Mouse (Mus musculus) urinary bladder, postnatal 4 days (tissue): ENCODE data around the gene Acly.

Experiments used
- DNase-seq, 2 experiments: peaks; one replicate each; pipeline ENCODE4 v3.0.0; 2021 to 2022; ENCODE audit warnings: low spot score in 2 of 2

Acly gene

GRCm38 (mm10) chr11:100527458-100528374 is at the start of gene Acly:
TSS of gene Acly (minus strand) at chr11:100528000.
- DNase-seq: peak; percentile 98 to 99

- DNase-seq: no peak
Measured at GRCm38 (mm10) chr11:100576256-100576655, 48.5 kb upstream of the Acly start.

- DNase-seq: no peak
Measured at GRCm38 (mm10) chr11:100575484-100575855, 47.7 kb upstream of the Acly start.

GRCm38 (mm10) chr11:100574708-100575483 is 47.1 kb upstream of the Acly start, which contains the start of gene Cnp:
TSS of gene Cnp (plus strand) at chr11:100574904.
- peak; percentile 70 to 79 for DNase-seq

GRCm38 (mm10) chr11:100574188-100574587 is 46.4 kb upstream of the Acly start:
- DNase-seq: no peak

DNA sequence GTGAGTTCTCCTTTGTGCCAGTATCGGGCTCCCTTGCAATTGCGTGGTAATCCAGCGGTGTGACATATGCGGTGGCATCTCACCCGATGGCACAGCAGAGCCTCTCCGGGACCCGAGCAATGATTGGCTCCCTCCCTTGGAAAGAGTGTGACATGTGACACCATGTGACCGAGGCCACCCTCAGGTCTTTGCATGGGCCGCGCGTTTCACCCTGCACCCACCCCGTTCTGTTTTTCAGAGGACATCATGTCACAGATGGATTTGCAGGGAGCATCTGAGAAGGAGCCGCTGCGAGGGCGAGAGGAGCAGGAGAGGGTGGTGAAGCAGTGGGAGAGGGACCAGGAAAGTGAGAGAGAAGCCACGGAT is 43.4 kb upstream of the Acly start:
- no peak for DNase-seq

- peak; percentile 47 to 74 for DNase-seq
Measured at GRCm38 (mm10) chr11:100570430-100571201, 42.8 kb upstream of the Acly start.

DNA sequence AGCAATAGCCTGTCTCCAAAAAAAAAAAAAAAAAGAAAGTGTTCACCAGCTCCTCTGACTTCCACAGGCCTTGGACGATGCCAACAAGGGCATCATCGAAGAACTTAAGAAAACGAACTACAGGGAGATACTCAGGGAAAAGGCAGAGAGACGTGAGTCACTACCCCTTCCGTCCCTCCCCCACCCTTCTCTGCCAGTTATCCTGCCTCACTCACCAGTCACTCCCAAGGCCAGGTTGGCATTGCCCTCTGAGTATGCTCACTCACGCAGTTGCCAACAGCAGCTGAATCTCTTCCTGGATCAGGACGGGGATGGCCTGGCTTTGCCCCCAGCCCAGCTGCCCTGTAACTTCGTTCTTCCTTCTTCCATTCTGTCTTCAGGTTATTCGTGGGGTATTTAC is 42.0 kb upstream of the Acly start:
- DNase-seq: no peak

DNA sequence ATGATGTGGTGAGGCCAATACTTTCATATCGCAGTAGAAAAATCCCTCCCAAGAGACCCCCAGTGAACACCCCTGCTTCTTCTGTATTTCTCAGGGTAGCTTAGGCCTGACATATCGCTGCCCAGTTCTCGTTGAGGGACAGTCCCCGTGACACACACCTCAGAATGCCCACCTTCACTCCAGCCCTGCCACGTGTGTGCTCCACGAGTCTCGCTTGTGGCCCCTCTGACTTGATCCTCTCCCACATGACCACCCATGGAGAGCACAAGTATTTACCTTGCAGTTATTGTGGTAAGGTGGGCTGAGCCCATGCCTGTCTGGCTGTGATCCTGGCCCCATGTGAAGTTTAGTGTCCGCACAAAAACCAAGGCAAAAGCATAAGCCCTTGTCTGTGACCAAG is 40.9 kb upstream of the Acly start:
- no peak for DNase-seq

GRCm38 (mm10) chr11:100567815-100568245 is 40.0 kb upstream of the Acly start:
- DNase-seq: no peak

DNA sequence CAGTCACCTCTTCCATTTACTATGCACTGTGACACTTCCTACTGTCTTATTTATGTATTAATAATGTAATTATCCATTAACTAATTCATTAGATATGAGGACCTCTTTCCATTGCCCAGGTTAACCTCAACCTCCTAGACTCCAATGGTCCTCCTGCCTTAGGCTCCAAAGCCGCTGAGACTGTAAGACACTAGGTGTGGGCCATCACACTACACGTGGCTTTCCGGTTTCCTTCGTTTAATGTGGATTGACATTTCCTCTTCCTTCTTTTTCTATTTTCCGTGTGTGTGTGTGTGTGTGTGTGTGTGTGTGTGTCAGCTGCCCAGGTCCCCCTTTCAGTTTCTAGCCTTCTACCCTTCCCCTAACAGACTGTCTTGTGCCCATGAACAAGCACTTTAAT is 39.4 kb upstream of the Acly start:
- no peak for DNase-seq

DNA sequence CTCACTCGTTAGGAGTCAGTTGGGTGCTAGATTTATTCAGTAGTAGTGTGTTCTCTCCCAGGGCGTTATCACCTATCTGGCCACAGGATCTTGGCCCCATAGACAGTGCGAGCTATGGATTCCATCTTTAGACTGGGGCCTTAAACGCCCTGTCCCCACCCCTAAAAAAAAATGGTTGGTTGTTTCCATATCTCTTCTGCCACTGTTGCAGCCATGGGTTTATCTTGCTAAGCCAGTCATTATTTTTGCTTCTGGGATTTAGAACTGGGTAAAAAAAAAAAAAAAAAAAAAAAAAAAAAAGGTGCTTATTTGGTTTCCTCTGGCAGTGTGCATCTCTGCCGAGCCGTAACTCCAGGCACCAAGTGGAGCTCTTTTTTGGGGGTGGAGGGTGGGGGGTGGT is 36.9 kb upstream of the Acly start:
- DNase-seq: no peak

GRCm38 (mm10) chr11:100564297-100564696 is 36.5 kb upstream of the Acly start:
- DNase-seq: no peak

DNA sequence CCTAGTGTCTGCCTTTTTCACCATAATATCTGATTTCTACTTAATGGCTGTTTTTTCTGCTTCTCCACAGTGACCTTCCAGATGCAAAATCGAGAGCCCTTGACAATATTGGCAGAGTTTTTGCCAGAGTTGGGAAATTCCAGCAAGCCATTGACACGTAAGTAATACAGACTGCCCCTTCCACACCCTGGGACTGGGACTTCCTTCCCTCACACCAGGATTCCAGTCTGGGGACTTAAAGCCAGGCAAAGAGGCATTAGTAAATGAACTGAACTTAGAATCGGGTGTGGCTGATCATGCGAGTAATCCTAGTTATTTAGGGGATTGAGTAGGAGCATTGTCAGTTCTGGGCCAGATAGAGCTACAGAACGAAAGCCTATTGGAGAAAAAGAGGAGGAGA is 33.9 kb upstream of the Acly start:
- DNase-seq: no peak

GRCm38 (mm10) chr11:100559476-100559875 is 31.7 kb upstream of the Acly start:
- DNase-seq: no peak

GRCm38 (mm10) chr11:100557563-100557962 is 29.8 kb upstream of the Acly start:
- no peak for DNase-seq

GRCm38 (mm10) chr11:100555583-100555982 is 27.8 kb upstream of the Acly start:
- DNase-seq: no peak

- DNase-seq: no peak
Measured at GRCm38 (mm10) chr11:100552842-100553241, 25.0 kb upstream of the Acly start.

DNA sequence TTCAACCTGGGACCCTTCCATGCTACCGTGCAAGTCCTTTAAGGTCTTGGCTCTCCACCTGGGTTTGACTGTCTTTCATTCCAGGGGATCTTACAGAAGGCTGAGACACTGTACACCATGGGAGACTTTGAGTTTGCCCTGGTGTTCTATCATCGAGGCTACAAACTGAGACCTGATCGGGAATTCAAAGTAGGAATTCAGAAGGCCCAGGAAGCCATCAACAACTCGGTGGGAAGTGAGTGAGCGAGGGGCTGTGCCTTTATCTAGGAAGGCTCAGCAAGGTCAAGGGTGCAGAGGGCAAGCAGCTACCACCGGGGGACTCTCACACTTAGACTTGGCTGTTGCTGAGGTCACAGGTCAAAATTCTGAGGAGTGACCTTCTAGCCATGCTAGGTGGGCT is 22.3 kb upstream of the Acly start:
- DNase-seq: no peak

GRCm38 (mm10) chr11:100549466-100549865 is 21.7 kb upstream of the Acly start:
- no peak for DNase-seq

DNA sequence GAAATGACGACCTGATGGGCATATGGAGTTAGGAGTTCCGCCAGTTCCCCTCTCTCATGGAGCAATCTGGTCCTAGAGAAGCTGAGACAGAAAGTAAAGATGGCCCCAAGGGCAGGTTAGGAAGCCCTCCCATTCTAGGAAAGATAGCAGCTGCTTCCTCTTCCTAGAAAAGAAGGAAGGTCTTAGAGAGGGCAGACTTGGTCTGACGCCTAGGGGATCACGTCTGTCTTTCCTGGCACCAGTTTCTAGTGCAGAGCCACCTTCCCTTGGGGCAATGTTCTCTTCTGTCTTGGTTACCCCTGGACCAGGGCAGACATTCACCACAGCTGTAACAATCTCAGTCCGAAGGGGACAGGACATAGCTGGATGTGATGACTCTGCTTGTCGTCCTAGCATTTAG is 20.3 kb upstream of the Acly start:
- no peak for DNase-seq

- DNase-seq: no peak
Measured at GRCm38 (mm10) chr11:100546955-100547354, 19.2 kb upstream of the Acly start.
